Mouse (Mus musculus) heart, postnatal 0 days (tissue): ENCODE measurements around the gene Itpk1.

Experiments
- CTCF ChIP-seq: IDR thresholded peaks from 2 replicates; pipeline ENCODE4 v1.5.1; 2016; ENCODE audit warnings: antibody characterized with exemption, control low read depth, low read depth
- EP300 ChIP-seq: IDR thresholded peaks from 2 replicates; pipeline ENCODE4 v1.6.1; 2016; ENCODE audit warnings: antibody characterized with exemption, low read depth

GRCm38 (mm10) chr12:102714654-102715395, 10.1 kb upstream of the Itpk1 start:
- no peak for TF ChIP-seq CTCF
- TF ChIP-seq EP300 = no peak
